Mouse (Mus musculus) heart, postnatal 14 days (tissue): ENCODE data around the gene Pramef6. TPM values are rescaled to one million over a fixed set of nuclear protein-coding genes. Genes with fewer than 3 reads are reported as not detected.
"Not testable (repeated sequence)": the region's sequence is repeated elsewhere in the genome, so short reads cannot be mapped to it uniquely, and the experiment has no call there.

Experiments
- DNase-seq, 2 experiments: peaks; one replicate each; pipeline ENCODE4 v3.0.0; 2021 to 2022
- intact Hi-C: fragments of 180-260 bp; cut with DNase I; formaldehyde crosslinking; loops from one replicate; pipeline ENCODE4 v1.15.1; 2025
- long read RNA-seq, 2 experiments: library from polyadenylated mRNA; stranded (forward); transcript quantifications; one replicate each; pipeline ENCODE4 v2.0.0; 2021
- total RNA-seq, 2 experiments: library from RNA; stranded (reverse); gene quantifications; 2 replicates each; pipeline ENCODE4 v1.2.3; 2021

Gene Pramef6
- not detected for total RNA-seq
- long read RNA-seq, experiment 1 = 0 reads
- long read RNA-seq, experiment 2 = 0 reads

DNA sequence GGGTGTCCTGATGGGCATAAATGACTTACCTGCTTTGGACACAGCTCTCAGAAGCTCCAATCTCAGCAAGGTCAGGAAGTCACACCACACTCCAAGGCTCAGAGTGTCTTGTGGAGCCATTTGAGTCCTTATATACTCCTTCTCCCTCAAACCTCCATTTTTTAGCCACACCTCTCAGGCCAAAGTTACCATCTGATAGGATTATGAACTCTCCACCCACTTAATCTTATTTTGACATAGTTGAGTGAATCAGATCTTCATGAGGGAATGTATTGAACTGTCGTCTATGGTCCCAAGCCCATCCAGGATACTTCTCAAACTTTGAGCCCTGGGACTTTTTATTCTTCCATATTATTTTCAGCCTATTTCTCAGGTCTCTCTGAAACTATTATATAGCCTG is at the start of gene Pramef6:
Gene Pramef6 (minus strand): TSS at position 101 of the 400 bp plus-strand sequence.
- DNase-seq = not testable (repeated sequence)
- intact Hi-C loops = loop anchor here (5.0 kb wide), 1 partner anchor 293 kb away; no protein-coding TSS in a partner anchor

DNA sequence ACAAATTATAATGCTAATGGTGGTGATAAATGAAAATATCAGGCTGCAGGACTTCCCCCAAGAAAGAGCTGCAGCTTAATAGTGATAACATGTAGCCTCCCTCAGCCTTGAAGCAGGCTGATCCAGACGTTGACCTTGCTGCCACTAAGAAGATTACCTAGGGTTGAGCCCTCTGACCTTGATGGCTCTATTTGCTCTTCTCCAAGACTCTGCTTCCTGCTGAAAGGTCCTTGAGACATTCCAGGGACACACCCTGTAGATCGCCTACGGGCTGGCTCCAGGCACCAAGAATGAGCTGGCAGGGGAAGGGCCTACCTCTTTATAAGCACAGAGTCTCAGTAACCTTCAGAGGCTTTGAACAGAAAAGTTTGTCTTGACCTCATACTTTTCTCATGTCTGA is 5.8 kb downstream of the Pramef6 start:
- not testable (repeated sequence) for DNase-seq
- intact Hi-C loops = loop anchor here (5.0 kb wide), 1 partner anchor 277 kb away; the partner anchor contains the start of gene Gm13083

DNA sequence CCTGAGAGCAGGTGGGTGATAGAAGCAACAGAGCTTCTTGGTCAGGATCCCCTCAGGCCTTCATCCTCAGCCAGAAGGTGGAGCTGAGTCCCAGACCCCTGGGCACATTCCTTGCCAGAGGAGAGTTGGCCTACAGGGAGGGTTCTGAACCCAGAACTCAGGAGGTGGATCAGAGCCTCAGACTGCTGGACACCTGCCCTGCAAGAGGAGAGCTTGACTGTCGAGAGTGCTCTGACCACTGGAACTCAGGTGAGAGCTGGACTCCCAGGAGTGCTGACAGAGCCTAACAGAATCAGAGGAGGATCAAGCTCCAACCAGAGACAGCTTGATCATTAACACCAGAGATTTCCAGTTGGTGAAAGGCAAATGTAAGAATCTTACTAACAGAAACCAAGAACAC is 17.8 kb downstream of the Pramef6 start:
- intact Hi-C loops = not testable (repeated sequence)

DNA sequence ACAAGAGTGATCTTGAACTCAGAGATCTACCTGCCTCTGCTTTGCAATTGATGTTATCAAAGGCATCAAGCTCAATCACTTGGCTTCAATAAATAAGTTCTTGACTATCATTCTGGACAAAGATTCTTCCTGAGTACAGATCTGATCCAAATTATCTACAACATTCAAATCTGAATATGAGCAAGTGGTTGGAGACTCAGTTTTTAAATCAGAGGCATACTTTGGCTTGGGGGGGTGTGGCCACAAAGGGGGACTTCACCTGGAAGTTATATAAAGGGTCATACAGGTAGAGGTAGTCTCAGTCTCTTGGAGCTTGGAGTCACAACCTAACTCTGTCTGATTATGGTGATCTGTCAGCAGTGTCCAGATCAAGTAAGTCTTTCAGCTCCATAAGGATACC is 54.0 kb downstream of the Pramef6 start, which contains the start of gene Gm13103:
Gene Gm13103 (plus strand): TSS at position 301 of the 400 bp plus-strand sequence.
- intact Hi-C loops, DNase-seq: not testable (repeated sequence)

More for the DNA sequence above, 17.8 kb downstream of the Pramef6 start:
- DNase-seq = not testable (repeated sequence)

Other genes starting within 250 kb of the Pramef6 start
- not detected for gene Gm13088, start 243.1 kb downstream of the Pramef6 start, total RNA-seq
- not detected for gene Gm13089, start 197.7 kb downstream of the Pramef6 start, total RNA-seq
- gene Gm13078, start 180.9 kb downstream of the Pramef6 start, total RNA-seq = not detected
- gene Gm13023, start 111.0 kb downstream of the Pramef6 start, total RNA-seq = not detected
- gene Gm13084, start 84.3 kb downstream of the Pramef6 start, total RNA-seq = not detected
- not detected for gene Gm13103, start 53.9 kb downstream of the Pramef6 start, total RNA-seq
- gene Pramef25, start 50.6 kb upstream of the Pramef6 start, total RNA-seq = not detected
- gene Gm13101, start 66.6 kb upstream of the Pramef6 start, total RNA-seq = not detected
- not detected for gene Pramef17, start 94.0 kb upstream of the Pramef6 start, total RNA-seq
- gene Pramel4, start 158.7 kb upstream of the Pramef6 start, total RNA-seq = not detected
- not detected for gene Gm13102, start 206.1 kb upstream of the Pramef6 start, total RNA-seq